Mouse (Mus musculus) G1E-ER4 (cell line): Measurements from ENCODE around the gene Bmp8b. TPM values are rescaled to one million over a fixed set of nuclear protein-coding genes. Genes with fewer than 3 reads are reported as not detected.

Experiments
- GATA1 ChIP-seq: IDR thresholded peaks from one replicate; pipeline ENCODE4 v1.8.0; 2012; ENCODE audit warnings: low read length, inconsistent platforms
- polyA plus RNA-seq: library from polyadenylated mRNA; stranded (reverse); fragments of >175 nt; gene quantifications from 2 replicates; pipeline ENCODE4 v1.2.3, GENCODE M21; 2012

Gene Bmp8b
- not detected in 2 replicates for polyA plus RNA-seq

DNA sequence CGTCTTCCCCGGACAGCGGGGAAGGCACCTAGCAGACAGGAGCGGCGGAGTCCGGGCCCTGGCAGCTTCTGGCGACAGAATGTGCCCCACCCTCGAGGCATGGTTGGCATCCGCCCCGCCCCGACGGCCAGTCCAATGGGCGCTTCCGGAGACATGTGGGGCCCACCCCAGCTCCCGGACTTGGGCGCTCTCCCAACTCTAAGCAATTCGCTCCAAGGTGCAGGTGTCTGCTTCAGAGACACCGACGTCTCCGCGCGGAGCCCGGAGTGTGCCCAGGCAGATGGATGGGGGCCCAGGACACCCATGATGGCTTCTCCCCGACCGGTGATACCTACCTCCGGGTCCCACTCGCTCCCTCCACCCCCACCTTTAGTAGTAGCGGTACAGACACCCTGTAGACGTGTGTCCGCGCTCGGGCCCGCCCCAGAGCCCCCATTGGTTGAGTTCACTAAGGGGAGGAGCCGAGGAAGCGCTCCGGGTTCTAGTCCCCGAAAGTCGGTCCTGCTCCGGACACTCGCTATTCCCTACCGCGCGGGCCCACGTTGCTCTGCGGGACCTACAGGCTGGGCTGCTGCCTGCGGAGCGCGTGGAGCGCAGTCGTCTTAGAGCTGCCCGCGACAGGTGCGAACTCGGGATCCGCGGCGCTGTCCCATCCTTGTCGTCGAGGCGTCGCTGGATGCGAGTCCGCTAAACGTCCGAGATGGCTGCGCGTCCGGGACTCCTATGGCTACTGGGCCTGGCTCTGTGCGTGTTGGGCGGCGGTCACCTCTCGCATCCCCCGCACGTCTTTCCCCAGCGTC lies at the start of gene Bmp8b:
Bmp8b (plus strand) TSS at position 515 of the 800 bp plus-strand sequence.
- TF ChIP-seq GATA1 = no peak

DNA sequence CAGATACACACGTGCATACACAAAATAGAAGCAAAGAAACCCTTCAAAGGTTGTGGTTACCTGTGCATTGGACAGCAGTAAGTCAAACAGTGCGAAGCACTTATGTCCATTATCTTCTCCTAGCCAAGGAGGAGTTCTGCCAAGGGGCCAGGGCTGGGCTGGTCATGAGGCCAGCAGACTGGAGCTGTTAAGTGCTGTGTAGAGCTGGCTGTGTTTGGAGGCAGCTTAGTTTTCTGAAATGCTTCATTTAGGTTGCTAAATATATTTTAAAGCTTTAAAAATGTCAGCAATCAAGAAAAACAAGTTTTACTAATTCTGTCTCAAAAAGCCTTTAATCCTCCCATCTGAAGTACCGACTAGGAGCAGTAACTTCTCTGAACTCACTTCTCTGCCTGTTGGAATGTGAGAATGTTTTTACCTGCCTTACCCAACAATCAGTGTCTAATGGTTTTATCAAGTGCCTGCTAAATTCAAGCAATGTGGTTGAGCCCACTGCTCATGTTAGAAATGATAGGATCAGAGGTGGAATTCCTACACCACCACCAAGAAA lies 48.3 kb upstream of the Bmp8b start:
- TF ChIP-seq GATA1 = no peak

DNA sequence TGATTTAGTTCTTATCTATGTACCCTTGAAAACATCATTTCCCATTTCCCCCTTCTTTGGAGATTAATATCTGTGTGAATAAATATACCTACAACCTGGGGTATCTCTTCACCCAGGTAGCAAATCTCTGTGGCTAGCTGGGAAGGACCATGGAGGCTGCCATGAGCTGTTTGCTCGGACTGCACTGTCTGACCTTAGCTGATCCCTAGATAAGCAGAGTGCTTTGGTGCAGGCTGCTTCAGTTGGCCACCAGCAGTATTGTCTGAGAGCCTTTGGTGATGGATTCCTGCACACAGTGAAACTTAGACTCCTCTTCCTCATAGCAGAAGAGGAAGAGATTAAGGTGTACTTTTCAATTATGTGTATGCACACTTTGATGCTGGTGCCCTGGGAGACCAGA lies 47.0 kb upstream of the Bmp8b start:
- TF ChIP-seq GATA1 = no peak

DNA sequence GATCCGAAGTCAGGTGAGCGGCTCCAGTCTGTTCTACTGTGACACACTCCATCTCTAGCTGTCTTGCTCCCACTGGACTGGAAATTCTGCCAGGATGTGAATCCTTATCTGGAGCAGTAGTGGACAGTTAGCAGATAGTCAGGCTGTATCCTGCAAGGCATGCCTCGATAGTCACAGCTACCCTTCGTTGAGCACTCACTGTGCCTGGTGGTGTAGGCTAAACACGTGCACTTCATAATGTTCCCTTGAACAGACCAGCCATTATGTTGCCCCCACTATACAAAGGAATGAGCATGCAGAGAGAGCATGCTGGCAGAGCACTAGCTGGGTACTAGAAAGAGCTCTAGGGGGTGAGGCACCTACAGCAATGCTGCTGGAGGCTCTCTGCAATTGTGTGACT lies 43.2 kb upstream of the Bmp8b start:
- no peak for TF ChIP-seq GATA1

DNA sequence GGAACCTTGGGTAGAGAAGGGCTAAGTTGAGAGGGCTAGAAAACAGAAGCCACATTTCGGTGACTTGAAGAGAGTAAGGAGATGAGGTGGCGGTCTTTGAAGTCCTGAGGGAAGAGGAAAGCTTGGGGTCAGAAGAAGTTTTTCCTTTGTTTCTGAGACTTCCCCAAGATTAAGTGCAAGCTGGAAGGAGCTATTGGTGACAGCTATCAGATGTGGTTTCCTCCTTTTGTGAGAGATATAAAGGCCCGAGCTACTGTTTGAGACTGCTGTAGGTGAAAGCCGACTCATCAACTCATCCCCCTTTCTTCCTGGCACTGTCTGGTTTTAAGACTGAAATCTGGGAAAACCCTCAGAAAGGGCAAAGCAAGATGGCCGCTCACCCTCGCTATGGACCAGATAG lies 36.3 kb upstream of the Bmp8b start:
- TF ChIP-seq GATA1 = no peak

DNA sequence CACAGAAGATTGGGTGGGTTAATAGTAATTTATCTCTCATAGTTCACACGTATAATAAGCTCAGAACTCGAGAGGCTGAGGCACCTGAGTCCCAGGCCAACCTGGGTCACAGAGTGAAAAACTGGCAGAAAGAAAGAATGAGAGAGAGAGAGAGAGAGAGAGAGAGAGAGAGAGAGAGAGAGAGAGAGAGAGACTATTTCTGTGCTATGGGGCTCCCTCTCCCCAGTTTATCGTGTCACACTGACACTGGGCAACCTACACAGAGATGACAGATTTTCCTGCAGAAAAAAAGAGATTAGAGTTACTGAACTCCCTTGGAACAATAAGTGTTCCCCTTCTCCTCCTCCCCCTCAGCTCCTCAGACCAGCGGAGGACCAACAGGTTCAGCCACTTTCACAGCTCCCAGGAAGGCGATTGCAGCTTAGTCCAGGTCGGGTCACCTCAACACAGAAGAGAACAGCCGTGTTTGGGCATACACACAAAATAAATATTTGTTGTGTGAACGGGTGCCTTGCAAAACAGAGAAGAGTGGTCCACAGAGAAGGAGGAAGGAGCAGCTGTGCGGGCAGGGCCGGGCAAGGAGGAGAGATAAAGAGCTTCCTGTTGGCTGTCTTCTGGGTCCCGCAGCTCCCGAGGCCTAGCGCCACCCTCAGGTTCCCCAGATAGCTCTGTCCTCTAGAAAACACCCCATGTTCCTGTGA lies 33.5 kb upstream of the Bmp8b start:
- no peak for TF ChIP-seq GATA1

DNA sequence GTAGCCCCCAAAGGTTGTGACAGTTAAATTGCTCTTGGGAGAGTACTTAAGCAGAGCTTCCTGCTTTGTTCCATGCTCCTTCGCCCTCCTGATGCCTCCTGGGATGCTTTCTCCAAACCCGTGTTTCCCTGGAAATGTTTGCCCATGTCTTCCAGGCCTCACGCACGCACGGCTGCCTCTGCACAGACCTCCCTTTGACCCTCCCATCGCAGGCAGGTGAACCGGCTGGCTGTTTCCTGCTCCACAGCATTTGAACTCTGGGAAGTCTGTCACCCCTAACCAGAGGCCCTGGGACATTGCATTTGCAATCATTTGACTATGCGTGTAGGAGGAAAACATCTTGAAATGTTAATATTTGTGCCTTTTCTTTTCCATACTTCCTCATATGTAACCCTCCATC lies 28.0 kb upstream of the Bmp8b start:
- no peak for TF ChIP-seq GATA1

DNA sequence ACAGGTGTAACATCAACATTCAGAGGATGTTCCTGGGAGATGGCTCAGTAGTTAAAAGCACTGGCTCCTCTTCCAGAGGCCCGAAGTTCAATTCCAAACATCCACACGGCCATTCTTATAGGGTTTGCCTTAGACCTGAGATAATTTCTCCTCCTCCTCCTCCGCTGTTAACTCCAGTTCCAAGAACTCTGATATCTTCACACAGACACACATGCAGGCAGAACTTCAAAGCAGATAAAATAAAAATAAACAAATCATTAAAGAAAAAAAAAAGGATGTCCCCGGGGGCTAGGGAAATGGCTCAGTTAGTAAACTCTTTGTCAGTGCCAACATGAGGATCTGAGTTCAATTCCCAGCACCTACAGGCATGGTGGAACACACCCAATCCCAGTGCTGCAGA lies 26.7 kb upstream of the Bmp8b start:
- TF ChIP-seq GATA1 = no peak

DNA sequence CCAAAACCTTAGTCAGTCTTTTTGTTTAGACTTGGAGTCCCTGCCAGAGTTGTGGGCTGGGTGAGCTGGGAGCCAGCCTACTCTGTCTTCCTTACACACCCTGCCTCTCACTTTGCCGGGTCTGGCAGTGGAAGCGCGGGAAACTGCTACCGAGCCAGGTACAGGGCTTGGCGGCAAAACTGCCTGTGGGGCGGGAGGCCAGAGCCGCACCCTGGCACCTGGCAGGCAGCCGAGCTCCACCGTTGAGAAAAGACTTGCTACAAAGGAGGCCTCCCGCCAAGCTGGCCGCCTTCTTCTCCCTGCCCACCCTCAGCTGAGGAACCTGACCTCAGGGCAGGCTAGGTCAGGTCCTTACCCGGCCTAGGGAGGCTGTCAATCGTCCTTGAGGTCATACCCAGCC lies 24.2 kb upstream of the Bmp8b start:
- TF ChIP-seq GATA1 = no peak

DNA sequence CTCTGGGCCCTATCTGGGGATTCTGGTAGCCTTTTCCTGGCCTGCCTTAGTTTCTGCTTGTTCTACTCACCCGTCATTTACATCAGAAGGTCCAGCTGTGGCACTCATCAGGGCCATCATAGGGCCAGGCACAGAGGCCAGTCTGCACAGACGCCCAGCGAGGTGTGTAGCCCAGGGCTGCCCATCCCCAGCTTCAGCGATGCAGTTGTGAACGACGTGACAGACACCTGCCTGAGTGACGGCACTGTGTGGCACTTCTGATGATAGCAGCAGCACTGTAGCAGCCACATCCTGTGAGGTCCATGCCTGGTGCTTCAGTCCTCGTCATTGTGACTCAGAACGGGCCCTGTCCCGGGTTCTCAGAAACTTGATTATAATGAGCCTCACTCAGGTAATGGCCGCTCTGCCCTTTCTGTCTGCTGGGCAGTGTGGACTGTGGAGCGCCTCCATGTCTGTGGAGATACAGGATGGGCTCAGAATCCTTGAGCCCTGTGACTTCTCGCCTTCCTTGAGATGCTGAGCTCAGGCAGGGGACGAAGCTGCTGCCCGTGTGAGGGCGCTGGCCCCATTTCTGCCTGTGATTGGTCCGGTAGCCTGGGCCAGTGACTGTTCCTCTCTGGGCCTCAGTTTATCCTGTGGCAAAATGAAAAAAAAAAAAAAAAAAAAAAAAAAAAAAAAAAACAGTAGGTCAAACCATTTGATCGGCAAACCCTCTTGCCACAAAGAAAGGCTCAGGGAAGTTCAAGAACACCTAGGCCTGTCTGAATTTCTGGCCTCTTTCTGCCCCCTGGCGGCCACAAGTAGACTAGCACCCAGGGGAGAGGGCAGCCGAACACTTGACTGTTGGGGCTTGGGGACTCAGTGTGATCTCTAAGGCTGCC lies 22.4 kb upstream of the Bmp8b start:
- TF ChIP-seq GATA1 = no peak

DNA sequence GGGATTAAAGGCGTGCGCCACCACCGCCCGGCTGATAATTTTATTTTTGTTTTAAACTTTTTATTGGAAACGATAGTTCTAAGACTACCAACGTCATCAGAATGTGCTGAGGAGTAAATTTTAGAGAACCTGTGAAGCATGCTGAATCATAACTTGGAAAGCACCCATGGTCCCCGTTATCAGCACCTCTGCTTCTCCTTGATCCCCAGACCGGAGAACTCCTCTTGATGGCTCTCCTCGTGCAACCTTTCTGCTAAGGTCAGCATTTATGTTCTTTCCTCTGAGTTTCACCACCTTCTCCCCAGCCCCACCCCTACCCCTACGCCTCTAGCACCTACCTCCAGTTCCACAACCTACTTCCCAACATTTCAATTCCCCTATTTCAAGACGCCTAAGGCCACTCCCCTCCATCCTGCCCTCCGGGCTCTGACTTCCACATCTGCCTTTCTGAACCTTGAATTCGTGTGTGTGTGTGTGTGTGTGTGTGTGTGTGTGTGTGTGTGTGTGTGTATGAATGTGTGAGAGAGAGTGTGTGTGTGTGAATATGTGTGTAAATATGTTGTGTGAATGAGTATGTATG lies 21.6 kb upstream of the Bmp8b start:
- TF ChIP-seq GATA1 = no peak

DNA sequence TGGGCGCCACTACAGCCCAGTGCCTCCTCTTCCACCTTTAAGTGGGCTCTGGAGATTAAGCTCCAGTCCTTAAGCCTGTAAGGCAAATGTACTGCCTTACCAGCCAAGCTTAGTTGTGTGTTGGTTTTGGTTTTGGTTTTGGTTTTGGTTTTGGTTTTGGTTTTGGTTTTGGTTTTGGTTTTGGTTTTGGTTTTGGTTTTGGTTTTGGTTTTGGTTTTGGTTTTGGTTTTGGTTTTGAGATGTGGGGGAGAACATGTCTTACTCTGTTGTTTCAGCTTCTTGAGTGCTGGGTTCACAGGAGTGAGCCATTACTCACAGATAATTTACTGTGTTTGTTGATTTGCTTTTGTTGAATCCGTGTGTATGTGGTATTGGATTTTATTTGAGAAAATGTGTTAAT lies 19.7 kb upstream of the Bmp8b start:
- TF ChIP-seq GATA1 = no peak

DNA sequence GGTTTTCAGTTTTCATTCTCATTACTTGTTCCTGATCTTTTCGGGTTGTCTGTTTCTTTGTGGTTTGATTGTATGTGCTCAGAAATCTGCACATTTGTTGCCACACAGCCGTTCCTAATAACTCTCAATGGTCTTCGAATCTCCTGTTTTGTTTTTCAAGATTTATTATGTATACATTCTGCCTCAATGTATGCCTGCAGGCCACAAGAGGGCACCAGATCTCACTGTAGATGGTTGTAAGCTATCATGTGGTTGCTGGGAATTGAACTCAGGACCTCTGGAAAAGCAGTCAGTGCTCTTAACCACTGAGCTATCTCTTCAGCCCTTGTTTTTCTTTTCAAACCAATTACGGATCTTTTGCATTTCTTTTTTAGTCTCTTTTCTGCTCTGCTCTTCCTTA lies 18.6 kb upstream of the Bmp8b start:
- TF ChIP-seq GATA1 = no peak

DNA sequence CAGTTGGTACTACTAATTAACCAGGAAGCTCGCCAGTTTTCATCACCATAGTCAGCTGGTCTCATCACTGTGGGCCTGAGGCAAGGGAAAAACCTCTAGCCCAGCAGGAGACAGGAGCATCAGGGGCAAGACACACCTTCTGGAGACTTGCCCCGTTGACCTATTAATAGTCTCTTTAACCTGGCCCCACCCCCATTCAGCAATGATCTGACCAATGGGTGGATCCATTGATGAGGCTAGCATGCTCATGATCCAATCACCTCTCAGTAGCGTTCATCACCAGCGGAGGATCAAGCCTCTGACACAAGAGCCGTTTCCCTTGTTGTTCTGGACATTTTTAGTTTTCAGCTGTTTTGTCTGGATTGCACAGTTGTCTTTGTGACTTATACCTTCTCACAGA lies 12.3 kb upstream of the Bmp8b start:
- no peak for TF ChIP-seq GATA1

DNA sequence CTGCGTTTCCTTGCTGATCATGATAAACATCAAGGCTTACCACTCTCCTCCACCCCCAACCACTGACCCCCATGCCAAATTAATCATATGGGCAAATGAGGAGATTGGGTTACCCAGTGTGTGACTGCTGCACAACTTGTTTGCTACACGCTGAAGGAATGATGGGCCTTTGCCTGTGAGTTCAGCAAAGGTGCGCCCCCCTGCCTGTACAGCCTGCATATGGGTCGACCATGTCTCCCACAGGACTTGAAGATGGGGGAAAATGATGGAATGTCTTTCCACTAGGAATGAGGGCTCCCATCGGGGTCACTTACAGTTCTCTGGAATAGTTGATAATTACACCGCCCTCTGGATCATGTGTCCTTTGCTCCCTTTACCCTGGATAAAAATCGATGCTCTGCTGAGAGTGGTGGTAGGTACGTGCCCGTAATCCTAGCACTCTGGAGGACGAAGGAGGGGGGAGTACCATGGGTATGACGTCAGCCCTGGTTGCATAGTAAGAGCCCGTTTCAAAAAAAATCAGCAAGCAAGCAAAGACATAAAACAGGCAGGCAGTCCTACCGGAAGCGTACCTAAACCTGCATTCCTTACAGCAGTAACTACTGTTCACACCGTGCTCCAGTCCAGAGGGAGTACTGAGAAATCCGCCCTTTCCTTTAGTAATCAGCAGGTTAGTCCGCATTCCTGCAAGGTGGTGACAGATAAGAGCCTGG lies 11.7 kb upstream of the Bmp8b start:
- no peak for TF ChIP-seq GATA1
